Mouse (Mus musculus): ENCODE results near the gene Neu1.
"Not testable (repeated sequence)": the region's sequence is repeated elsewhere in the genome, so short reads cannot be mapped to it uniquely, and the experiment has no call there.

The Neu1 gene

GRCm38 (mm10) chr17:34947606-34948005 lies 16.6 kb downstream of the Neu1 start:
- peak; percentile 47 for DNase-seq (ENCODE audit: low read depth, low spot score)

GRCm38 (mm10) chr17:34948721-34949552 lies 17.9 kb downstream of the Neu1 start:
- DNase-seq (ENCODE audit: low read depth, low spot score) = peak; percentile 53

GRCm38 (mm10) chr17:34949553-34949969 lies 18.5 kb downstream of the Neu1 start:
- DNase-seq (ENCODE audit: low read depth, low spot score) = peak; percentile 44

- DNase-seq (ENCODE audit: low read depth, low spot score) = peak; percentile 37
Measured at GRCm38 (mm10) chr17:34950514-34951455, 19.7 kb downstream of the Neu1 start.

- no peak for DNase-seq (ENCODE audit: low read depth, low spot score)
Measured at GRCm38 (mm10) chr17:34951636-34952377, 20.8 kb downstream of the Neu1 start.

GRCm38 (mm10) chr17:34952378-34953040 lies 21.5 kb downstream of the Neu1 start:
- peak; percentile 92 for DNase-seq (ENCODE audit: low read depth, low spot score)

- DNase-seq (ENCODE audit: low read depth, low spot score) = no peak
Measured at GRCm38 (mm10) chr17:34953258-34953657, 22.2 kb downstream of the Neu1 start.

GRCm38 (mm10) chr17:34953904-34954303 lies 22.9 kb downstream of the Neu1 start:
- no peak for DNase-seq (ENCODE audit: low read depth, low spot score)

- no peak for DNase-seq (ENCODE audit: low read depth, low spot score)
Measured at GRCm38 (mm10) chr17:34954831-34955230, 23.8 kb downstream of the Neu1 start.

- no peak for DNase-seq (ENCODE audit: low read depth, low spot score)
Measured at GRCm38 (mm10) chr17:34955884-34956283, 24.8 kb downstream of the Neu1 start.

- peak; percentile 42 for DNase-seq (ENCODE audit: low read depth, low spot score)
Measured at GRCm38 (mm10) chr17:34956340-34956739, 25.3 kb downstream of the Neu1 start.

GRCm38 (mm10) chr17:34957291-34957690 lies 26.2 kb downstream of the Neu1 start:
- not testable (repeated sequence) for DNase-seq (ENCODE audit: low read depth, low spot score)

- not testable (repeated sequence) for DNase-seq (ENCODE audit: low read depth, low spot score)
Measured at GRCm38 (mm10) chr17:34957966-34958365, 26.9 kb downstream of the Neu1 start.

- not testable (repeated sequence) for DNase-seq (ENCODE audit: low read depth, low spot score)
Measured at GRCm38 (mm10) chr17:34958734-34959129, 27.7 kb downstream of the Neu1 start.

GRCm38 (mm10) chr17:34959130-34959778 lies 28.2 kb downstream of the Neu1 start, which contains the start of gene Hspa1b:
Hspa1b (minus strand) TSS chr17:34959238.
- not testable (repeated sequence) for DNase-seq (ENCODE audit: low read depth, low spot score)

GRCm38 (mm10) chr17:34959881-34960515 lies 28.9 kb downstream of the Neu1 start:
- DNase-seq (ENCODE audit: low read depth, low spot score) = no peak

- no peak for DNase-seq (ENCODE audit: low read depth, low spot score)
Measured at GRCm38 (mm10) chr17:34960702-34961493, 29.8 kb downstream of the Neu1 start.

GRCm38 (mm10) chr17:34962125-34962524 lies 31.1 kb downstream of the Neu1 start:
- DNase-seq (ENCODE audit: low read depth, low spot score) = no peak

- no peak for DNase-seq (ENCODE audit: low read depth, low spot score)
Measured at GRCm38 (mm10) chr17:34962841-34963240, 31.8 kb downstream of the Neu1 start.
